Mouse (Mus musculus): ENCODE measurements around the gene Olfml2a. TPM values are rescaled to one million over a fixed set of nuclear protein-coding genes. Genes with fewer than 3 reads are reported as not detected.

Gene Olfml2a
- polyA plus RNA-seq, 1 experiment from 2014 or later, result 3.6 TPM

DNA sequence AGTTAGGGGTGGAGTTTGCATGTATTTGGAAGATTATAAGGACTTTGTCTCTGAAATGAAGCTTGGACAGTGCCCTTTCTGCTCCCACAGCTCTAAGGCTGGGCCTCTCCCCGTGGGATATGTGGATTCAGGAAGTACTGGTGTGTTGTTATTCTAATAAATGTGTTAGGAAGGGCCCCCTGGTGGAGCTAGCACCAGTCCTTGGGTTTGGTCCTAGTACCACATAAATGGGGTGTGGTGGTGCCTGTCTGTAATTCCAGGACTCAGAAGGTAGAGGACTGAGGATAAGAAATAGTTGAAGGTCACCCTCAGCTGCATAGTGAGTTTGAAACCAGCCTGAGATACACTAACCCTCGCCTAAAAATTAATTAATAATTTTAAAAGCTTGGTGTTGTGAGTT lies 41.4 kb downstream of the Olfml2a start:
- no peaks in the 10 kb centered on the region for H3K27me3 ChIP-seq (replicated peaks)
- 42% methylated on average over 2 of the region's 2 CpGs for WGBS
- H3K4me2 ChIP-seq, result no peak overlapping the region
- ATAC-seq (replicated peaks), result no peak
- H3K9me3 ChIP-seq, result no peaks in the 10 kb centered on the region
- H3K9ac ChIP-seq, result no peak overlapping the region
- H3K4me3 ChIP-seq, result no peak overlapping the region
- H3K4me1 ChIP-seq, result no peaks in the 10 kb centered on the region
- H3K27ac ChIP-seq, result no peak overlapping the region
- H3K36me3 ChIP-seq (replicated peaks), result no peaks in the 10 kb centered on the region

DNA sequence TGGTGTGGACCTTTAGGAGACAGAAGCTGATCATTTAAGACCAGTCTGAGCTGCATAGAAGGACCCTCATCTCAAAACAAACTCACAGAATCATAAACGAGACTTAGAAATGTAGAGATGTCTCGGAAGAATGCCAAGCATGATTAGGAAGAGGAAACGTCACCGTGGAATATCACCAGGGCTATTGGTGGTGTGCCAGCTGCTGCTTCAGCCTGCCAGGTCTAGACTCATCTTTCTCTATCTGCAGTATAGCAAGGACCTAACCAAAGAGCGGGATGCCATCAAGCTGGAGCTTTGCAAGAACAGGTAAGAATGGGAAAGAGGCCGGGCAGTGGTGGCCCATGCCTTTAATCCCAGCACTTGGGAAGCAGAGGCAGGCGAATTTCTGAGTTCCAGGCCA lies 41.9 kb downstream of the Olfml2a start:
- Histone ChIP-seq H3K27ac (no peak overlapping the region), H3K4me2 (no peak overlapping the region), H3K4me3 (no peak overlapping the region), H3K27me3 (replicated peaks) (no peaks in the 10 kb centered on the region), H3K4me1 (no peaks in the 10 kb centered on the region), H3K9me3 (no peaks in the 10 kb centered on the region), H3K36me3 (replicated peaks) (no peaks in the 10 kb centered on the region), H3K9ac (no peak overlapping the region)
- WGBS, result 86% methylated on average over 7 of the region's 7 CpGs
- no peak for ATAC-seq (replicated peaks)

DNA sequence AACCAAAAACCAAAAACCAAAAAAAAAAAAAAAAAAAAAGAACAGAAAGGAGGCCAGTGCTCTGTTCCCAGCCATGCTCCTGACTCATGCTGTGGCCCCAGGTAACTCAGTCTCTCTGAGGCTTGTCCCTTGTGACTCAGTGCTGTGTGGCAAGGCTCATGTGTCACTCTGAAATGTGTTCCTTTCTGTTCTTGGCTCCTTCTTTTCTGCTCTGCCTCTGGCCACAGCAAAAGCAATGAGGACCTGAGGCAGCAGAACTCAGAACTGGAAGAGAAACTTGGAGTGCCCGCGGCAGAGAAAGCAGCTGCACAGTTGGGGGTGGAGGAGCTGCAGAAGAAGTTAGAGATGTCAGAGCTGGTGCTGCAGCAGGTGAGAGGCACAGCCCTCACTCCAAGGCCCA lies 42.4 kb downstream of the Olfml2a start:
- Histone ChIP-seq H3K4me2 (no peak overlapping the region), H3K4me3 (no peak overlapping the region), H3K4me1 (no peaks in the 10 kb centered on the region), H3K27me3 (replicated peaks) (no peaks in the 10 kb centered on the region), H3K9me3 (no peaks in the 10 kb centered on the region), H3K27ac (no peak overlapping the region), H3K9ac (no peak overlapping the region), H3K36me3 (replicated peaks) (no peaks in the 10 kb centered on the region)
- no peak for ATAC-seq (replicated peaks)
- 41% methylated on average over 2 of the region's 2 CpGs for WGBS

- ATAC-seq (replicated peaks), result no peak
- H3K9ac ChIP-seq, result no peak overlapping the region
- H3K4me1 ChIP-seq, result no peaks in the 10 kb centered on the region
- no peaks in the 10 kb centered on the region for H3K36me3 ChIP-seq (replicated peaks)
- 86% methylated on average over 3 of the region's 3 CpGs for WGBS
- no peaks in the 10 kb centered on the region for H3K9me3 ChIP-seq
- H3K4me3 ChIP-seq, result no peak overlapping the region
- H3K27me3 ChIP-seq (replicated peaks), result no peaks in the 10 kb centered on the region
- H3K27ac ChIP-seq, result no peak overlapping the region
- no peak overlapping the region for H3K4me2 ChIP-seq
Observed at GRCm38 (mm10) chr2:38975181-38975580, 43.4 kb downstream of the Olfml2a start.

DNA sequence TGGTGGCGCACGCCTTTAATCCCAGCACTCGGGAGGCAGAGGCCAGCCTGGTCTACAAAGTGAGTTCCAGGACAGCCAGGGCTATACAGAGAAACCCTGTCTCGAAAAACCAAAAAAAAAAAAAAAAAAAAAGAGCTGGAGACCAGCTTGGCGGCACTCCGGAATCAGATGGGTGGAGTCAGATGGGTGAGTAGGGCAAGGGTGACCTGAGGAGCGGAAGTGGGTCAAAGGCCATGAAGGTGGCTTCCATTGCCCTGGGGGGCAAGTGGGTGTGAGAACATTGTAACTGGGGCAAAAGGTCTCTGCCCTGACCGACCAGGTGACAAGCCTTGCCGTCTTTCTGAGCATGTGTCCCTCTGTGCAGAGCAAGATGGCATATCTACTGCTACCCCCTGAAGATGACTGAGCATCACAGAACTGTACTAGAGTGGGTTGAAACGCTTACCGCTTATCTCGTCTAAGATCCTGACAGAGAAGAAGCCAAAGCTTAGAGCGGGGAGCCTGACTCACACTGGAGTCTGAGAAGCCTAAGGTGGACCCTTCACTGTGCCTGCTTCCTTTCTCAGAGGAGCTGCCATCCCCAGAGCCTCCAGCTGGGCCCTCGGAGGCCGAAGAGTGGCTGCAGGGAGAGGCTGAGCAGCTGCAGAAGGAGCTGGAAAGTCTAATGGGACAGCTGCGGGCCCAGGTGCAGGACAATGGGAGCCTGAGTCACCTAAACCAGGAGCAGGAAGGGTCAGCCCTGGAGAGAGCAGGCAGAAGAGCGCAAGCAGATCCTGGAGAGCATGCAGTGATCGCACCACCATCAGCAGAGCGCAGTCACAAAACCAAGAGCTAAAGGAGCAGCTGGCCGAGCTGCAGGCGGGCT lies 44.4 kb downstream of the Olfml2a start:
- WGBS, result 82% methylated on average over 21 of the region's 21 CpGs
- no peak overlapping the region for H3K27ac ChIP-seq
- no peaks in the 10 kb centered on the region for H3K36me3 ChIP-seq (replicated peaks)
- H3K27me3 ChIP-seq (replicated peaks), result no peaks in the 10 kb centered on the region
- no peak overlapping the region for H3K4me3 ChIP-seq
- H3K9me3 ChIP-seq, result no peaks in the 10 kb centered on the region
- no peak overlapping the region for H3K4me2 ChIP-seq
- no peak for ATAC-seq (replicated peaks)
- H3K4me1 ChIP-seq, result no peaks in the 10 kb centered on the region
- H3K9ac ChIP-seq, result no peak overlapping the region

GRCm38 (mm10) chr2:38977837-38978236 lies 46.1 kb downstream of the Olfml2a start:
- Histone ChIP-seq H3K27me3 (replicated peaks) (no peaks in the 10 kb centered on the region), H3K4me1 (no peaks in the 10 kb centered on the region), H3K36me3 (replicated peaks) (no peaks in the 10 kb centered on the region), H3K27ac (no peak overlapping the region), H3K4me2 (no peak overlapping the region), H3K4me3 (no peak overlapping the region), H3K9ac (no peak overlapping the region), H3K9me3 (no peaks in the 10 kb centered on the region)
- 75% methylated on average over 4 of the region's 4 CpGs for WGBS
- no peak for ATAC-seq (replicated peaks)

DNA sequence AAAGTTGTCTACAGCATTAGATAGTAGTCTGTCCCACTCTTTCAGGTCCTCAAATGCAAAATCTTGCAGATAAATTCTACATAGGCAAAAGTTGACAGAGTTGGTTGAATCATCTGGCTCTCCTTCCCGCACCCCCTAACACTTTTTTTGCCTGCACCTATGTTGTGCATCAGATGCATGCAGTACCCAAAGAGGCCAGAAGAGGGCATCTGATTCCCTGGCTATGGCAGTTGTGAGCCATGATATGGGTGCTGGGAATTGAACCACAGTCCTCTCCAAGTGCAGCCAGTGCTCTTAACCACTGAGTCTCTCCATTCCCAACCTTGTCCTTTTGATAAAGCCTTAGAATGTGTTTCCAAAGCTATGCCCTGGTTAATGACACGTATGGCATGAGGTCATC lies 51.7 kb downstream of the Olfml2a start:
- H3K4me1 ChIP-seq, result no peaks in the 10 kb centered on the region
- no peaks in the 10 kb centered on the region for H3K27me3 ChIP-seq (replicated peaks)
- WGBS, result 100% methylated on average over 2 of the region's 2 CpGs
- no peak for ATAC-seq (replicated peaks)
- H3K36me3 ChIP-seq (replicated peaks), result no peaks in the 10 kb centered on the region
- H3K27ac ChIP-seq, result no peak overlapping the region
- no peak overlapping the region for H3K4me2 ChIP-seq
- no peak overlapping the region for H3K4me3 ChIP-seq
- H3K9ac ChIP-seq, result no peak overlapping the region
- H3K9me3 ChIP-seq, result no peaks in the 10 kb centered on the region

- no peaks in the 10 kb centered on the region for H3K36me3 ChIP-seq (replicated peaks)
- no peak for ATAC-seq (replicated peaks)
- no peak overlapping the region for H3K27ac ChIP-seq
- no peaks in the 10 kb centered on the region for H3K27me3 ChIP-seq (replicated peaks)
- 83% methylated on average over 3 of the region's 3 CpGs for WGBS
- H3K4me2 ChIP-seq, result no peak overlapping the region
- H3K4me3 ChIP-seq, result no peak overlapping the region
- no peaks in the 10 kb centered on the region for H3K4me1 ChIP-seq
- H3K9me3 ChIP-seq, result no peaks in the 10 kb centered on the region
- no peak overlapping the region for H3K9ac ChIP-seq
Observed at GRCm38 (mm10) chr2:38986580-38986979, 54.8 kb downstream of the Olfml2a start.

GRCm38 (mm10) chr2:38987371-38987770 lies 55.6 kb downstream of the Olfml2a start:
- H3K27ac ChIP-seq, result no peak overlapping the region
- WGBS, result 62% methylated on average over 1 of the region's 1 CpGs
- H3K4me2 ChIP-seq, result no peak overlapping the region
- no peaks in the 10 kb centered on the region for H3K9me3 ChIP-seq
- no peak for ATAC-seq (replicated peaks)
- no peaks in the 10 kb centered on the region for H3K4me1 ChIP-seq
- H3K27me3 ChIP-seq (replicated peaks), result no peaks in the 10 kb centered on the region
- H3K4me3 ChIP-seq, result no peak overlapping the region
- no peaks in the 10 kb centered on the region for H3K36me3 ChIP-seq (replicated peaks)
- no peak overlapping the region for H3K9ac ChIP-seq

GRCm38 (mm10) chr2:38987803-38988510 lies 56.2 kb downstream of the Olfml2a start:
- ATAC-seq (replicated peaks), result no peak
- 86% methylated on average over 6 of the region's 6 CpGs for WGBS

DNA sequence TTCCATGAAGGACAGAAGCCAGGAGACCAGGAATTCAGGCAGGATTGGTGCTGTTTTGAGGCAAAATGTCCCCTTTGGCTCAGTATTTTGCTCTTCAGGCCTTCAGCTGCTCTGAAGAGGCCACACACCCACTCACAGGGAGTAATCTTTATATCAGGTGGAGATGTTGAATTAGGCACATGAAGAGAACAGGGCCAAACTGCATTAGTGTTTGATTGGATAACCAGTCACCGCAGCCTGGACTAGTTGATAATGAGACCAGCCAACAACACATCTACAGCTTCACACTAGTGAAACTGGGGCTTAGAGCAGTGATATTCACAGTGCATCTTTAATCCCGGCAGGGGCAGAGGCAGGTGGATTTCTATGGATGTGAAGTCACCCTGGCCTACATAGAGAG lies 57.2 kb downstream of the Olfml2a start:
- H3K4me2 ChIP-seq, result no peak overlapping the region
- no peaks in the 10 kb centered on the region for H3K9me3 ChIP-seq
- H3K36me3 ChIP-seq (replicated peaks), result no peaks in the 10 kb centered on the region
- 85% methylated on average over 2 of the region's 2 CpGs for WGBS
- H3K27ac ChIP-seq, result no peak overlapping the region
- no peaks in the 10 kb centered on the region for H3K4me1 ChIP-seq
- no peak overlapping the region for H3K9ac ChIP-seq
- no peak for ATAC-seq (replicated peaks)
- no peaks in the 10 kb centered on the region for H3K27me3 ChIP-seq (replicated peaks)
- no peak overlapping the region for H3K4me3 ChIP-seq

More at GRCm38 (mm10) chr2:38987803-38988510, 56.2 kb downstream of the Olfml2a start:
- Histone ChIP-seq H3K27me3 (replicated peaks) (no peaks in the 10 kb centered on the region), H3K27ac (no peak overlapping the region), H3K9me3 (no peaks in the 10 kb centered on the region), H3K9ac (no peak overlapping the region), H3K4me2 (no peak overlapping the region), H3K36me3 (replicated peaks) (no peaks in the 10 kb centered on the region), H3K4me1 (no peaks in the 10 kb centered on the region), H3K4me3 (no peak overlapping the region)

DNA sequence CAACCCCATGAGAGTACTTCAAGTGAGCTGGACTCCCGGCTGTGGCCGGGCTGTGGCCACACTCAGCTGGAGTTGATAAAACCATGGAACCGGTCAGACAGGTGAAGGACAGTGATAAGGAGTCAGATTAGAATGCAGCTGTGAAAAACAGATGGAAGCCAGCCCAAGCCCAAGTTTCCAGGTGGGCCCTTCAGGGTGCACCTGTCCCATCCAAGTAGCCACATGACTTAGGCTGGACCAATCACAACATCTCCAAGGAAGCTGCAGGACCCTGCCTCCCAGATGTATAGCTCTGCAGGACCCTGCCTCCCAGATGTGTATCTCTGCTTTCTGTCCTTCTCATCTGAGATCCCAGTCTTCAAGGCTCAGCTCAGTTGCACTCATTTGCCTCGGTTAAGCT lies 60.2 kb downstream of the Olfml2a start:
- Histone ChIP-seq H3K27me3 (replicated peaks) (no peaks in the 10 kb centered on the region), H3K9me3 (no peaks in the 10 kb centered on the region), H3K27ac (no peak overlapping the region), H3K36me3 (replicated peaks) (no peaks in the 10 kb centered on the region), H3K4me3 (no peak overlapping the region), H3K9ac (no peak overlapping the region), H3K4me2 (no peak overlapping the region), H3K4me1 (no peaks in the 10 kb centered on the region)
- no peak for ATAC-seq (replicated peaks)
- WGBS, result 78% methylated on average over 4 of the region's 4 CpGs

DNA sequence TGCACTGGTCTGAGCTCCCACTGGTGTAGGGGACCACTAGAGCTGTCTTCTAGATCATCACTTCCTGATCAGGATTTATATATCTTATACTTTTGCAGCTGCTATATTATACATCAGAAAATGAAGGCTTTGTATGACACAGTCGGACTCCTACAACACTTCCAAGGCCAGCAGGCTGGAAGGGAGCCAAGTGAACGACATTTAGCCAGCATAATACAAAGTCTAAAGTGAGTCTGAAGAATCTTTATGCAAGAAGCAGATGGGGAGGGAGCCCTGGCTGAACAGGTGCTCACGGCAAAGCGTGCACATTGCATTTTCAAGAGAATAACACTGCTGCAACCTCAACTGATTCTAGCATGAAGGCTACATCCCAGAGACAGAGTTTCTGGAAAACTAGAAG lies 60.7 kb downstream of the Olfml2a start:
- H3K4me1 ChIP-seq, result 0 out of 2 replicates have a peak, but pooled peaks cover under 1% of the 10 kb centered on the region
- no peak for ATAC-seq (replicated peaks)
- 0 out of 2 replicates have a peak, but pooled peaks cover 3% of the 10 kb centered on the region for H3K27me3 ChIP-seq (replicated peaks)
- no peaks in the 10 kb centered on the region for H3K9me3 ChIP-seq
- no peak overlapping the region for H3K27ac ChIP-seq
- H3K36me3 ChIP-seq (replicated peaks), result no peaks in the 10 kb centered on the region
- H3K9ac ChIP-seq, result no peak overlapping the region
- WGBS, result 46% methylated on average over 4 of the region's 4 CpGs
- H3K4me2 ChIP-seq, result no peak overlapping the region
- H3K4me3 ChIP-seq, result no peak overlapping the region

All from midbrain, embryonic 15.5 days (tissue).